ENCODE assay signal across 17 mouse cellular contexts in the genomic region with DNA sequence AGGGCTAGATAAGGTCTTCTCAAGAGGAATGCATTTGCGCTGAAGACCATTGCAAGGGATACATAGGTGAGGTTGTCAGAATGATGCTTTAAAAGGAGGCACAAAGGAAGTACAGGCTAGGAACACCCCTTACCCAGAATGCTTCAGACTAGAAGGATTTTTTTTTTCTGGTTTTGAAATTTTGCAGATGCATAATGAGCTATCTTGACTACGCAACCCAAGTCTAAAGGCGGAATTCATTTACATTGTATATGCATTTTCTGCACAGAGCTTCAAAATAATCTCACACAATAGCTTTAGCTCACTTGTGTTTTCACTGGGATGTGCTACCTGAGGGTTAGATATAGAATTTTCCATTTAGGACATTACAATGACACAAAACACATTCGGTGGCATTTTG. TPM values are rescaled to one million over a fixed set of nuclear protein-coding genes. Genes with fewer than 3 reads are reported as not detected.
DNase-seq lines count a peak whose midpoint lies in the region; ATAC-seq and TF ChIP-seq lines count a peak whose summit lies in the region.
"Had no signal": no experiment of that assay in that cellular context is flagged by ENCODE, and none has a peak within 500 bp of the region (broad histone marks: within the 10 kb centered on the region; RNA-seq: fewer than 3 reads in every experiment).

No protein-coding gene starts in this region.

- no peak overlapping the region for H3K9ac ChIP-seq in heart, embryonic 13.5 days
- H3K9ac ChIP-seq in heart, postnatal 0 days (replicated peaks; ENCODE audit: low read depth, low read length): no peak overlapping the region
- no peak overlapping the region for H3K9ac ChIP-seq in midbrain, postnatal 0 days (replicated peaks; ENCODE audit: low read length, poor library complexity, severe bottlenecking)
- H3K9ac ChIP-seq: embryonic facial prominence, embryonic 12.5 days; forebrain, embryonic 15.5 days; hindbrain, embryonic 13.5 days had no signal

- TF ChIP-seq EP300 in heart, postnatal 0 days (IDR thresholded peaks at IDR 0.05; ENCODE audit: low read depth): no peak

- intact Hi-C loops in heart, postnatal 25 days (cut with DNase I): no loop called here

- no peak for DNase-seq in heart, embryonic 10.5 days (ENCODE audit: low spot score)
- DNase-seq in heart, postnatal 0 days (ENCODE audit: low spot score): no peak
- DNase-seq in heart, postnatal 25 days (ENCODE audit: low spot score): no peak
- no peak for DNase-seq in midbrain, postnatal 0 days (ENCODE audit: low spot score)
- no peak for DNase-seq in midbrain, embryonic 10.5 days (ENCODE audit: low spot score)
- DNase-seq: adrenal gland, adult 2 months; adrenal gland, postnatal 25 days; cerebellum, adult 18-20 months; gastrocnemius, postnatal 14 days; kidney, adult 11 months had no signal

- TF ChIP-seq CTCF in heart, postnatal 0 days (IDR thresholded peaks at IDR 0.05; ENCODE audit: low read depth): no peak
- no peak for TF ChIP-seq CTCF in midbrain, postnatal 0 days (IDR thresholded peaks at IDR 0.05)

- no peak overlapping the region for H3K27ac ChIP-seq in heart, embryonic 13.5 days (replicated peaks)
- H3K27ac ChIP-seq in heart, embryonic 10.5 days: no peak overlapping the region
- no peak overlapping the region for H3K27ac ChIP-seq in heart, postnatal 0 days (ENCODE audit: low read depth)
- H3K27ac ChIP-seq in midbrain, postnatal 0 days (ENCODE audit: low read depth, low read length): no peak overlapping the region
- no peak overlapping the region for H3K27ac ChIP-seq in midbrain, embryonic 10.5 days (replicated peaks)
- H3K27ac ChIP-seq: embryonic facial prominence, embryonic 12.5 days; forebrain, embryonic 15.5 days; hindbrain, embryonic 13.5 days; hindbrain, postnatal 0 days had no signal

- H3K9me3 ChIP-seq in heart, embryonic 13.5 days: no peaks in the 10 kb centered on the region
- H3K9me3 ChIP-seq in heart, embryonic 10.5 days: no peaks in the 10 kb centered on the region
- H3K9me3 ChIP-seq in heart, postnatal 0 days (replicated peaks; ENCODE audit: control insufficient read depth, low read length): no peaks in the 10 kb centered on the region
- no peaks in the 10 kb centered on the region for H3K9me3 ChIP-seq in midbrain, postnatal 0 days (ENCODE audit: low read length)
- H3K9me3 ChIP-seq in midbrain, embryonic 10.5 days (replicated peaks): no peaks in the 10 kb centered on the region
- H3K9me3 ChIP-seq: embryonic facial prominence, embryonic 12.5 days; forebrain, embryonic 15.5 days; hindbrain, embryonic 13.5 days had no signal

- 84% methylated on average over 4 of the region's 4 CpGs for WGBS in heart, embryonic 13.5 days
- 87% methylated on average over 4 of the region's 4 CpGs for WGBS in heart, embryonic 10.5 days
- 89% methylated on average over 4 of the region's 4 CpGs for WGBS in heart, postnatal 0 days
- 96% methylated on average over 4 of the region's 4 CpGs for WGBS in midbrain, postnatal 0 days
- WGBS in midbrain, embryonic 10.5 days: 94% methylated on average over 4 of the region's 4 CpGs

- no peaks in the 10 kb centered on the region for H3K27me3 ChIP-seq in heart, embryonic 13.5 days (replicated peaks)
- H3K27me3 ChIP-seq in heart, embryonic 10.5 days (ENCODE audit: insufficient read depth, poor library complexity, severe bottlenecking): no peaks in the 10 kb centered on the region
- no peaks in the 10 kb centered on the region for H3K27me3 ChIP-seq in heart, postnatal 0 days (ENCODE audit: control insufficient read depth, insufficient read depth, low read length)
- no peaks in the 10 kb centered on the region for H3K27me3 ChIP-seq in midbrain, postnatal 0 days (ENCODE audit: insufficient read depth, low read length)
- no peaks in the 10 kb centered on the region for H3K27me3 ChIP-seq in midbrain, embryonic 10.5 days (ENCODE audit: low read depth, poor library complexity, severe bottlenecking)
- H3K27me3 ChIP-seq: embryonic facial prominence, embryonic 12.5 days; forebrain, embryonic 15.5 days; hindbrain, embryonic 13.5 days had no signal

- H3K4me3 ChIP-seq in heart, embryonic 13.5 days: no peak overlapping the region
- H3K4me3 ChIP-seq in heart, embryonic 10.5 days: no peak overlapping the region
- no peak overlapping the region; the same call in 1 of the 2 replicates for H3K4me3 ChIP-seq in heart, postnatal 0 days (ENCODE audit: low read depth, low read length)
- no peak overlapping the region for H3K4me3 ChIP-seq in midbrain, postnatal 0 days (ENCODE audit: low read depth, low read length)
- H3K4me3 ChIP-seq in midbrain, embryonic 10.5 days: no peak overlapping the region
- H3K4me3 ChIP-seq: embryonic facial prominence, embryonic 12.5 days; forebrain, embryonic 15.5 days; hindbrain, embryonic 13.5 days had no signal

- H3K36me3 ChIP-seq in heart, embryonic 13.5 days: no peaks in the 10 kb centered on the region
- no peaks in the 10 kb centered on the region for H3K36me3 ChIP-seq in heart, embryonic 10.5 days
- H3K36me3 ChIP-seq in heart, postnatal 0 days (replicated peaks; ENCODE audit: control insufficient read depth, insufficient read depth, low read length): no peaks in the 10 kb centered on the region
- H3K36me3 ChIP-seq in midbrain, postnatal 0 days (ENCODE audit: insufficient read depth, low read length): no peaks in the 10 kb centered on the region
- H3K36me3 ChIP-seq in midbrain, embryonic 10.5 days: no peaks in the 10 kb centered on the region
- H3K36me3 ChIP-seq: embryonic facial prominence, embryonic 12.5 days; forebrain, embryonic 15.5 days; hindbrain, embryonic 13.5 days had no signal

- peak overlapping the region; percentile 51 for H3K4me2 ChIP-seq in heart, embryonic 13.5 days
- peak overlapping the region; percentile 50 for H3K4me2 ChIP-seq in heart, postnatal 0 days (ENCODE audit: low read depth, low read length)
- H3K4me2 ChIP-seq in midbrain, postnatal 0 days (ENCODE audit: low read depth, low read length, poor library complexity, severe bottlenecking): peak overlapping the region; percentile 12; the same call in 1 of the 2 replicates
- H3K4me2 ChIP-seq: embryonic facial prominence, embryonic 12.5 days; forebrain, embryonic 15.5 days; hindbrain, embryonic 13.5 days had no signal

- no peaks in the 10 kb centered on the region for H3K4me1 ChIP-seq in heart, embryonic 13.5 days
- H3K4me1 ChIP-seq in heart, embryonic 10.5 days: no peaks in the 10 kb centered on the region
- H3K4me1 ChIP-seq in heart, postnatal 0 days (ENCODE audit: control insufficient read depth, insufficient read depth): no peaks in the 10 kb centered on the region
- H3K4me1 ChIP-seq in midbrain, postnatal 0 days (ENCODE audit: insufficient read depth, low read length): no peaks in the 10 kb centered on the region
- H3K4me1 ChIP-seq in midbrain, embryonic 10.5 days: no peaks in the 10 kb centered on the region
- H3K4me1 ChIP-seq: embryonic facial prominence, embryonic 12.5 days; forebrain, embryonic 15.5 days; hindbrain, embryonic 13.5 days had no signal

- no peak for ATAC-seq in heart, embryonic 13.5 days (ENCODE audit: extremely low read depth, insufficient number of reproducible peaks, low FRiP score, low TSS enrichment)
- no peak for ATAC-seq in heart, postnatal 0 days (ENCODE audit: insufficient read depth, low read depth)
- ATAC-seq in midbrain, postnatal 0 days (ENCODE audit: low FRiP score): no peak
- ATAC-seq: forebrain, embryonic 15.5 days; hindbrain, postnatal 0 days had no signal

RNA-seq across cellular contexts. Expression of a gene that starts 10.8 kb away (rescaled TPM):
- polyA plus RNA-seq in heart, embryonic 13.5 days (2015; fragmentation: Nextera tagmentation; extraction: Ambion mirVana): 1.6 and 2.0 TPM in 2 replicates
- 0.62 and 1.3 TPM in 2 replicates for polyA plus RNA-seq in heart, embryonic 10.5 days (2016; fragmentation: Nextera tagmentation; extraction: Ambion mirVana)
- total RNA-seq in heart, postnatal 0 days (2014; rRNA removed; ENCODE audit: low replicate concordance): 2.4 and 3.6 TPM in 2 replicates
- polyA plus RNA-seq in heart, postnatal 0 days (2015; fragmentation: Nextera tagmentation; extraction: Ambion mirVana): 1.1 and 1.6 TPM in 2 replicates
- 10 to 100 TPM; 13.3 to 14.6 TPM for total RNA-seq in heart, postnatal 25 days (2021)
- 95.2 and 95.8 TPM in 2 replicates for total RNA-seq in midbrain, postnatal 0 days (2014; rRNA removed)
- polyA plus RNA-seq in midbrain, postnatal 0 days (2015; fragmentation: Nextera tagmentation; extraction: Ambion mirVana): 41.3 and 44.6 TPM in 2 replicates
- 0.31 and 0.88 TPM in 2 replicates for polyA plus RNA-seq in midbrain, embryonic 10.5 days (2016; fragmentation: Nextera tagmentation; extraction: Ambion mirVana)
- total RNA-seq: common myeloid progenitor, adult 5-6 weeks; hematopoietic stem cell, adult 5-6 weeks had no signal

Comparison
In these comparisons a context has a peak if more than half of its experiments do, and no peak if none do; other contexts are left out.
1. RNA of a gene that starts 10.8 kb away (polyA plus RNA-seq): 41.3 to 44.6 TPM in midbrain, postnatal 0 days; 1.1 to 1.6 TPM in heart, postnatal 0 days, 1.6 to 2.0 TPM in heart, embryonic 13.5 days, 0.62 to 1.3 TPM in heart, embryonic 10.5 days and 0.31 to 0.88 TPM in midbrain, embryonic 10.5 days; every median in the first group is over 10 times any median in the second.
2. Peak in every context shown above with its lines, with median percentiles within 50 percentile points of each other: H3K4me2 ChIP-seq.